8 mouse cellular contexts compared by ENCODE assay signal in the genomic region with DNA sequence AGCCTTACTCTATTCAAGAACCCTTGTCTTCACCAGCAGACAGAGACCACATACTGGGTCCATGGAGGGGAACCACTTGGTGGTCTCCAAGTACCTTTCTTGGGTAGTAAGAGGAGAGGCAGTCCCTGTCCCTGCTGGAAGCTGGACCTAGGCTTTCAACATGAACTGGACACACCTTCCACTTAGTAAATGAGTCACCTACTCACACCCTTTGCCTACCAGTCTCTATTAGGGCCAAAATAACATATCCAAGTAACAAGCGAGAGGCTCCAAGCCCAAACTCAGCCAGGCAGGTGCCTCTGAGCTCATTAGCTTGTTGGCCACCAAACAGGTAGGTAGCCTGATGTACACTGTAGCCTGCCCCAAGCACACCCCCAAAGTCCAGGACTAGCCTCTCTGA. TPM values are rescaled to one million over a fixed set of nuclear protein-coding genes. Genes with fewer than 3 reads are reported as not detected.
A peak's percentile ranks its signal among the peaks of the same experiment; 100 is the strongest.
DNase-seq lines count a peak whose midpoint lies in the region; ATAC-seq and TF ChIP-seq lines count a peak whose summit lies in the region.

No protein-coding gene starts in this region.

- H3K4me1 ChIP-seq in heart, embryonic 12.5 days (replicated peaks) = peaks cover 14% of the 10 kb centered on the region
- peaks cover 32% of the 10 kb centered on the region for H3K4me1 ChIP-seq in G1E (ENCODE audit: insufficient read depth, low read depth, low read length)
- peaks cover 12% of the 10 kb centered on the region for H3K4me1 ChIP-seq in heart, postnatal 0 days (ENCODE audit: control insufficient read depth, insufficient read depth)

- no peaks in the 10 kb centered on the region for H3K27me3 ChIP-seq in heart, embryonic 12.5 days (replicated peaks)
- no peaks in the 10 kb centered on the region for H3K27me3 ChIP-seq in G1E (ENCODE audit: insufficient read depth, low read length)
- H3K27me3 ChIP-seq in heart, postnatal 0 days (ENCODE audit: control insufficient read depth, insufficient read depth, low read length) = no peaks in the 10 kb centered on the region

- H3K36me3 ChIP-seq in heart, embryonic 12.5 days = peaks cover 42% of the 10 kb centered on the region
- H3K36me3 ChIP-seq in G1E (replicated peaks) = peaks cover 52% of the 10 kb centered on the region
- H3K36me3 ChIP-seq in heart, postnatal 0 days (replicated peaks; ENCODE audit: control insufficient read depth, insufficient read depth, low read length) = peaks cover 38% of the 10 kb centered on the region

- H3K4me2 ChIP-seq in heart, embryonic 12.5 days = peak overlapping the region; percentile 91
- H3K4me2 ChIP-seq in heart, postnatal 0 days (ENCODE audit: low read depth, low read length) = peak overlapping the region; percentile 86

- intact Hi-C loops in heart, postnatal 10 days (cut with DNase I) = loop anchor here (2.0 kb wide), 1 partner anchor 16 kb away; no protein-coding TSS in a partner anchor

- peak overlapping the region; percentile 79 for H3K4me3 ChIP-seq in heart, embryonic 12.5 days
- H3K4me3 ChIP-seq in G1E (ENCODE audit: low read depth, low read length) = peak overlapping the region; percentile 85
- H3K4me3 ChIP-seq in heart, postnatal 0 days (ENCODE audit: low read depth, low read length) = peak overlapping the region; percentile 94

- no peak for TF ChIP-seq EP300 in heart, postnatal 0 days (IDR thresholded peaks at IDR 0.05; ENCODE audit: low read depth)

- TF ChIP-seq CTCF in G1E (IDR thresholded peaks at IDR 0.05; ENCODE audit: low read depth, low read length) = no peak
- TF ChIP-seq CTCF in heart, postnatal 0 days (IDR thresholded peaks at IDR 0.05; ENCODE audit: low read depth) = no peak

- 86% methylated on average over 1 of the region's 1 CpGs for WGBS in heart, embryonic 12.5 days
- WGBS in heart, postnatal 0 days = 77% methylated on average over 1 of the region's 1 CpGs

- ATAC-seq in heart, embryonic 12.5 days (ENCODE audit: insufficient number of reproducible peaks, low FRiP score) = no peak
- ATAC-seq in G1E (ENCODE audit: extremely low read depth, insufficient number of reproducible peaks, low FRiP score, poor library complexity, severe bottlenecking) = no peak
- ATAC-seq in heart, postnatal 0 days (ENCODE audit: insufficient read depth, low read depth) = no peak

- H3K9ac ChIP-seq in heart, embryonic 12.5 days = peak overlapping the region; percentile 92
- peak overlapping the region; percentile 89 for H3K9ac ChIP-seq in heart, postnatal 0 days (replicated peaks; ENCODE audit: low read depth, low read length)

- DNase-seq in heart, postnatal 10 days = no peak
- no peak for DNase-seq in G1E (ENCODE audit: low spot score)
- DNase-seq in heart, postnatal 0 days (ENCODE audit: low spot score) = no peak
- peak; percentile 7 for DNase-seq in lung, postnatal 36 days
- no peak for DNase-seq in right cerebral cortex, adult 2 months (ENCODE audit: low spot score in 2 of 2)
- DNase-seq in cerebellum, adult 9-11 months = no peak
- no peak for DNase-seq in spleen, postnatal 14 days (ENCODE audit: low spot score in 2 of 2)

- H3K9me3 ChIP-seq in heart, embryonic 12.5 days (replicated peaks) = no peaks in the 10 kb centered on the region
- peaks cover 4% of the 10 kb centered on the region; the same call in 1 of the 2 replicates for H3K9me3 ChIP-seq in G1E (replicated peaks)
- no peaks in the 10 kb centered on the region for H3K9me3 ChIP-seq in heart, postnatal 0 days (replicated peaks; ENCODE audit: control insufficient read depth, low read length)

- 0 out of 2 replicates have a peak overlapping the region, but pooled peaks have one; percentile 82 for H3K27ac ChIP-seq in heart, embryonic 12.5 days (ENCODE audit: poor library complexity, severe bottlenecking)
- no peak overlapping the region for H3K27ac ChIP-seq in heart, postnatal 0 days (ENCODE audit: low read depth)

RNA-seq across cellular contexts. Expression of a gene that starts 1.3 kb away (rescaled TPM):
- not detected in 2 replicates for polyA plus RNA-seq in heart, embryonic 12.5 days (2016; fragmentation: Nextera tagmentation; extraction: Ambion mirVana)
- not detected for total RNA-seq in heart, postnatal 10 days (2021)
- total RNA-seq in G1E (2014; fragmentation: Nextera tagmentation) (0.75 TPM in 1 of 2 replicates, not detected in the other), G1E (2017) (0.17 and 0.38 TPM in 2 replicates)
- not detected in 2 replicates for polyA plus RNA-seq in G1E (2012)
- total RNA-seq in heart, postnatal 0 days (2014; rRNA removed; ENCODE audit: low replicate concordance) = not detected in 2 replicates
- not detected in 2 replicates for polyA plus RNA-seq in heart, postnatal 0 days (2015; fragmentation: Nextera tagmentation; extraction: Ambion mirVana)

RNA-seq across cellular contexts. Expression of a gene that starts 5.6 kb away (rescaled TPM):
- polyA plus RNA-seq in heart, embryonic 12.5 days (2016; fragmentation: Nextera tagmentation; extraction: Ambion mirVana) = 95.0 and 103 TPM in 2 replicates
- total RNA-seq in heart, postnatal 10 days (2021) = 100 to 1,000 TPM; 118 to 127 TPM
- total RNA-seq in G1E (2014; fragmentation: Nextera tagmentation) (50.8 and 54.1 TPM in 2 replicates), G1E (2017) (87.4 and 94.2 TPM in 2 replicates)
- 66.2 and 68.0 TPM in 2 replicates for polyA plus RNA-seq in G1E (2012)
- total RNA-seq in heart, postnatal 0 days (2014; rRNA removed; ENCODE audit: low replicate concordance) = 80.5 and 96.8 TPM in 2 replicates
- 67.1 and 67.5 TPM in 2 replicates for polyA plus RNA-seq in heart, postnatal 0 days (2015; fragmentation: Nextera tagmentation; extraction: Ambion mirVana)

RNA-seq across cellular contexts. Expression of a gene that starts 17.4 kb away (rescaled TPM):
- polyA plus RNA-seq in heart, embryonic 12.5 days (2016; fragmentation: Nextera tagmentation; extraction: Ambion mirVana) = 1,063 and 1,083 TPM in 2 replicates
- total RNA-seq in heart, postnatal 10 days (2021) = 1,000 to 10,000 TPM; 2,031 to 2,046 TPM
- total RNA-seq in G1E (2014; fragmentation: Nextera tagmentation) (295 and 316 TPM in 2 replicates), G1E (2017) (516 and 777 TPM in 2 replicates)
- polyA plus RNA-seq in G1E (2012) = 1,994 and 2,669 TPM in 2 replicates
- 1,006 and 1,233 TPM in 2 replicates for total RNA-seq in heart, postnatal 0 days (2014; rRNA removed; ENCODE audit: low replicate concordance)
- 2,595 and 2,702 TPM in 2 replicates for polyA plus RNA-seq in heart, postnatal 0 days (2015; fragmentation: Nextera tagmentation; extraction: Ambion mirVana)

RNA-seq across cellular contexts. Expression of a gene that starts 25.6 kb away (rescaled TPM):
- 2.8 and 3.0 TPM in 2 replicates for polyA plus RNA-seq in heart, embryonic 12.5 days (2016; fragmentation: Nextera tagmentation; extraction: Ambion mirVana)
- 1 to 10 TPM in 1 of 2 experiments, under 1 TPM in 1; 0.60 to 1.2 TPM for total RNA-seq in heart, postnatal 10 days (2021)
- not detected in 2 replicates for total RNA-seq in G1E (2014; fragmentation: Nextera tagmentation)
- total RNA-seq in G1E (2017) = 0.12 TPM in 1 of 2 replicates, not detected in the other
- not detected in 2 replicates for polyA plus RNA-seq in G1E (2012)
- not detected in 2 replicates for total RNA-seq in heart, postnatal 0 days (2014; rRNA removed; ENCODE audit: low replicate concordance)
- polyA plus RNA-seq in heart, postnatal 0 days (2015; fragmentation: Nextera tagmentation; extraction: Ambion mirVana) = 0.81 and 1.5 TPM in 2 replicates

RNA-seq across cellular contexts. Expression of a gene that starts 53.0 kb away (rescaled TPM):
- polyA plus RNA-seq in heart, embryonic 12.5 days (2016; fragmentation: Nextera tagmentation; extraction: Ambion mirVana) = 0.33 and 0.50 TPM in 2 replicates
- total RNA-seq in heart, postnatal 10 days (2021) = under 1 TPM; 0.27 to 0.57 TPM
- total RNA-seq in G1E (2014; fragmentation: Nextera tagmentation) (not detected in 2 replicates), G1E (2017) (not detected in 2 replicates)
- 0.08 TPM in 1 of 2 replicates, not detected in the other for polyA plus RNA-seq in G1E (2012)
- total RNA-seq in heart, postnatal 0 days (2014; rRNA removed; ENCODE audit: low replicate concordance) = 0.12 TPM in 1 of 2 replicates, not detected in the other
- 0.08 and 0.12 TPM in 2 replicates for polyA plus RNA-seq in heart, postnatal 0 days (2015; fragmentation: Nextera tagmentation; extraction: Ambion mirVana)
